Mouse (Mus musculus) layer of hippocampus, postnatal 14 days (tissue): ENCODE data around the gene Cpne9. TPM values are rescaled to one million over a fixed set of nuclear protein-coding genes. Genes with fewer than 3 reads are reported as not detected.
A peak's percentile ranks its signal among the peaks of the same experiment; 100 is the strongest.
"Not testable (repeated sequence)": the region's sequence is repeated elsewhere in the genome, so short reads cannot be mapped to it uniquely, and the experiment has no call there.

Source experiments
- DNase-seq, 2 experiments: peaks; one replicate each; pipeline ENCODE4 v3.0.0; 2021 to 2022; ENCODE audit warnings: low spot score in 2 of 2, mixed read lengths in 1 of 2
- total RNA-seq, 2 experiments: library from RNA; stranded (reverse); gene quantifications; 2 replicates each; pipeline ENCODE4 v1.2.3; 2021

Cpne9 gene
- total RNA-seq, 2 experiments from 2014 or later: 14.3 to 21.8 TPM

DNA sequence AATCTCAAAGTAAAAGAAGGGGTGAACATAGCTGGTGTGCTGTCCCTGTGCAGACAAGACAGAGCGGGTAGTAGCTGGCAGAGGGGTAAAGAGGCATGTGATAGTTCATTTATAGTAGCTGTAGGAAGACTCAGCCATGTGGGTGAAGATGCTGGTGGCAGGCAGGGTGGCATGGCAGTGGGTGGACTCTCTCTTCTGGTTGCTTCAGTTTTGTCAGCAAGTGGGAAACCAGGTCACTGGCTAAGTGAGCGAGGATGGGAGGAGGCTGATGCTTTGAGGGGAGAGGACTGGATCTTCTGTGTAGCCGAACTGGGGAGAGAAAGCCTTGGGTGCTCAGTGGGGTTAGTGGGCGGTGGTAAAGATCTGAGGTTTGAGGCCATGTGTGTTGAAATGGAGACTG lies 5.1 kb downstream of the Cpne9 start:
- DNase-seq: no peak

GRCm38 (mm10) chr6:113289346-113289745 lies 7.2 kb downstream of the Cpne9 start:
- no peak for DNase-seq

GRCm38 (mm10) chr6:113290346-113290745 lies 8.2 kb downstream of the Cpne9 start:
- DNase-seq: no peak

DNA sequence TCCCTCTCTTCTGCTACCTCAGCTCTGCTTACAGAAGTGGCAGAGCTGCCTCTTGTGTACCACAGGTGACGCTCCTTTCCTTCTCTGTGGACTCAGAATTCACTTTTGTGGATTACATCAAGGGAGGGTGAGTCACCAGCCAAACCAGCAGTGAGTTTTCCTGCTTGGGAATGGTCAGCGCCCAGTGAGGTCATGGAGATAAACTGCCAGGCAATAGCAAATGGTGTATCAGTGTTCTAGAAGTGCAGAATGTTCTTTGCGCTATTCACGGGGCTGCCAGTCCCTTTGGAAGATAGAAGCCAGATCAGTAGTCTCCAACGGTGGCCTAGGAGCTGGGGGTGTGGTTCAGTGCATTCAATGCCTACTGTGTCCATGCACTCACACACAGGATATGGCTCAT lies 10.8 kb downstream of the Cpne9 start:
- DNase-seq: no peak

DNA sequence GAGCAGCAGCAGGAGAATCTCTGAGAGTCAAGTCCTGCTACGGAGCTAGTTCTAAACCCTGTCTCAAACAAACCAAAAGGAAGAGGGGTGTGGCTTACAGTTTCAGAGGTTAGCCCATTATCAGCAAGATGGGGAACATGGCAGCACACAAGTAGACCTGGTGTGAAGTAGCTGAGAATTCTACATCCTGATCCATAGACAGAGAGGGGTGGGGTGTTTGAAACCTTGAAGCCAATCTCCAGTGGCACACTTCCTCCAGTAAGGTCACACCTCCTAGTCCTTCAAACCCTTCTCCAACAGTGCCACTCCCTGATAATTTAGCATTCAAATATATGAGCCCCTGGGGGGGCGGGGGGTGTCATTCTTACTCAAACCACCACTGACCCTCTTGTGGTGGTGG lies 13.9 kb downstream of the Cpne9 start:
- no peak for DNase-seq

DNA sequence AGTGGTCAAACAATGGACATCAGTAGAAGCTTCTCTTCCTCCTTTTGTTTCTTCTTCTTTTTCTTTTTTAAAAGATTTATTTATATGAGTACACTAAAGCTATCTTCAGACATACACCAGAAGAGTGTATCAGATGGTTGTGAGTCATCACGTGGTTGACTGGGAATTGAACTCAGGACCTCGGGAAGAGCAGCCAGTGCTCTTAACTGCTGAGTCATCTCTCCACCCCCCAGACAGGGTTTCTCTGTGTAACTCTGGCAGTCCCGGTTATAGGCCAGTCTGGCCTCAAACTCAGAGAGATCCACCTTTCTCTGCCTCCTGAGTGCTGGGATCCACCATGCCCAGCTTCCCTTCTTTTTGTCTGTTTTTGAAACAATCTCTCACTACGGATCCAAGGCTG lies 14.5 kb downstream of the Cpne9 start:
- no peak for DNase-seq

DNA sequence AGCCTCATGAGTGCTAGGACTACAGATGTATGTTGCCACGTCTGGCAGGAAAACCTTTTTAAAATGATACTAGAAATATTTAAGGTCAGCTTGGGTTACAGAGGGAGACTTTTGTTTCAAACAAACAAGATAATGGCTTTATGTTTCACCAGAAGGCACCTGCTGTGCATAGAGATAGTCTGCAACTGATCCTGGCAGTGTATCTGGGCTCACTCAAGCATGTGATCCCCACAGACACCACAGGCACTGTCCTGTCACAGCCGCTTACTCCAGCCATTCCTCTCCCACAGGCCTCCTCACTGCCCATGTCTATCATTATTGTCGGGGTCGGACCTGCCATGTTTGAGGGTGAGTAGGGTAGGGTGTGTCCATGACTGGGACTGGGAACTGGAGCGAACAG lies 19.2 kb downstream of the Cpne9 start:
- DNase-seq: no peak

DNA sequence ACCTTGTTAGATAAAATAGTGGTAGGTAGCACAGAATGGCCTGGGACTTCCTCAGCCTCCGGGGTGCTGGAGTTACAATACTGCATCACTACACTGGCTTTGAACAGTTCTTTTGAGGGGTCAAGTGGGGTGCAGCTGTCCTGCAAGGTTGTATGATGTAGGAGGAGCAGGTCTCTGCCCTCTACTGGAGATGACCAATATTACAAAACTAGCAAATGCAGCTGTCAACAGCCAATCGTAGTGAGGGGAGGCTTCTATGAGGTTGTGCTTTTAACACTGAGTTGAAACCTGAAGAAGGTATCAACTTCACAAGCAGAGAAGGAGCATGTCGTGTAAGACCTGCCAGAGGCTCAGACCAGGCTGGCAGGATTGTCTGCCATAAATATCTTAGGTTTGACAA lies 20.2 kb downstream of the Cpne9 start:
- no peak for DNase-seq

DNA sequence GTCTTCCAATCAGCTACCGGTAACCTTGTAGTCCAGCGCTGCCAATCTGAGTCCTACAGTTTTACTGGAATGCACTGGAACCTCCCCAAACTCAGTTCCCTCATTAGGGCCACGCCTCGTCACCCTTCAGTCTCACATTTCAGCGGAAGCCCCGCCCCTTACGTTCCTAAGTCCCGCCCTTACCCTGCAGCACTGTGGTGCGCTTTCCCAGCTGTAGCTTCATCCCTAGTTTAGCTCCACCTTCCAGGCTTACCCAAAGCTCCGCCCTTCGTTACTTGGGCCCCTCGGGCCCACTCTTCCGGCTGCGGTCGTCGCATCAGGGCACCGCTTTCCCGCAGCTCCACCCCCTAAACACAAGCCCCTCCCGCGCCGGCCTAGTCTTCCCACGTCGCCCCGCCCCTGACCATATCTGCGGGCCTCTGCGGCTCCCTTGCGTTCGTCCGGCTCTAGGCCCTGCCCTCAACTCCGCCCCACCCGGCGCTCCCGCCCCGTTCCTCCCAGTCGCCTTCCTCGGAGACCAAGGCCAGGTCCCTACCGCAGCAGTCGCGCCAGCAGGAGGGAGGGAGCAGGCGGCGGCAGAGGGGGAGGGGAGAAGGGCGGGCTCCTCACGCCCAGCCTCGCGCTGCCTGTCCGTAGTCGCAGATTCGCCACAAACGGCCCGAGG lies 24.3 kb downstream of the Cpne9 start:
- peak; percentile 98 to 99 for DNase-seq

GRCm38 (mm10) chr6:113306986-113307349 lies 24.9 kb downstream of the Cpne9 start, which contains the start of gene Brpf1:
Gene Brpf1 (plus strand): TSS chr6:113307137.
- DNase-seq: no peak

- peak; percentile 36 to 44 for DNase-seq
Measured at GRCm38 (mm10) chr6:113307481-113308121, 25.5 kb downstream of the Cpne9 start.

DNA sequence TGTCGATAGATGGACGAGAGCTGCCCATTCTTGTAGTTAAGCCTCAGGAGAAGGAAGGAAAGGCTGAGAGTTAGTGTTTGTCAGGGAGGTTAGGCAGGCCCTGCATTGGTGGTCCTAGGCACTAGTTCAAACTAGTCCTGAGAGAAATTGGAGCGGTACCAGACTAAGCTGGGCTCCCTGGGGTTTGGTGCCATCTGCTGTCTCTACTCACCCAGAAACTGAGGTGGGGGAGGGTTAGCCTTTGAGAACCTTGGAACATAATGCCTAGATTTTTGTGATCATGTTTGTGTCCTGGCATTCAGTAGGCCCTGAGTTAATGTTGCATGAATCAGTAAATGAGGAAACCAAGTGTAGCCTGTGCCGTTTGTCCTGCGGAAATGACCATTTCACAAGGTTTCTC lies 26.0 kb downstream of the Cpne9 start:
- peak; percentile 30 to 77 for DNase-seq

DNA sequence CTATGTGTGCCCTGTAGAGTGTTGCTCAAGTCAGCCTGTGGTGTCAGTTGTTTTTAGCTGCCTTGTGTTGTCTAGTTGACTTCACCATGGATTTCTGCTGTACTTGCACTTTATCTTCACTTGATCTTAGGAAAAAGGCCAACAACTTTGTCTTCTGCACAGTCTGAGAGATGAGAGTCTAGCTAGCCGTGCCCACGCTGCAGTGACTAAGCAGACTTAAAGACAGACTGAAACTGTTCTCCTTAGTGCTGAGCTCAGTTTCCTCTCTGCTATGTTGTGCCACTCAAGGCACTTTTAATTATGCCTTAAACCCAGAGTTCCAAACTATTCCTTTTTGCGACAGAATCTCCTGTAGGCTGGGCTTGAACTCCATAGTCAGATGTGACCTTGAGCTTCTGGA lies 33.9 kb downstream of the Cpne9 start:
- DNase-seq: no peak

DNA sequence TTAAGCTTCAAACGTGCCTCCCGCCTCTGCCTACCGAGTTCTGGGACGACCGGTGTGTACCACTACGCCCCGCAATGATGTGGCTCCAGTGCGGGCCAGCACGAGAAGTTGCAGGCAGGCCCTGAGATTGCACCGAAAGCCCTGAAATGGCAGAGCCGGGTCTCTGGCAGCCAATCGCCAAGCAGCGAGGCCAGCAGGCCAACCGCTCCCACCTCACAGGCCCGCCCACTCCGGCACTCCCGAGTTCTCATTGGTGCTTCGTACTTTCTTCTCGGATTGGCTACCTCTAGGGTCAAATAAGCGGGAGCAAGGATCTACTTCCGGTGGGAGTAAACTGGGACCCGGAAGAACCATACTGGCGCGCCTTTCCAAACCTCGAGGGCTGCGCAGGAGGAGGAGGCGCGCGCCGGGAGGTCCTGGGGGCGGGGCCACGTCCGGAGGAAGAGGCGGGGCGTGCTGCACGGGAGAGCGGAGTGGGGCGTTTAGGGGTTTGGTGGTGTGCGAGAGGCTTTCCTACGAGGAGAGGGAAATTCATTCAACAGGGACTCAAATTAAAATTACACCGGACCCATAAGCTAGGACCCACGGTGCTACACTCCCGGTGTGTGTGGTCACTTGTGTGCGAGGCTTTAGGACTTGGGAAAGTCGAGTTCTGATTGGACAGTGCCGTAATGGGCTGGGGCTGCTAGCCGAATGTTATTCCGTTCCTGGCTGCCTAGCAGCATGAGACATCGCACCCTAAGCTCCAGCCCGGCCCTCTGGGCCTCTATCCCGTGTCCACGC lies 44.6 kb downstream of the Cpne9 start, which contains the start of gene Ogg1:
Ogg1 (plus strand) TSS at position 440 of the 783 bp plus-strand sequence.
- DNase-seq: peak; percentile 96 to 99

GRCm38 (mm10) chr6:113329396-113329795 lies 47.3 kb downstream of the Cpne9 start:
- DNase-seq: no peak

DNA sequence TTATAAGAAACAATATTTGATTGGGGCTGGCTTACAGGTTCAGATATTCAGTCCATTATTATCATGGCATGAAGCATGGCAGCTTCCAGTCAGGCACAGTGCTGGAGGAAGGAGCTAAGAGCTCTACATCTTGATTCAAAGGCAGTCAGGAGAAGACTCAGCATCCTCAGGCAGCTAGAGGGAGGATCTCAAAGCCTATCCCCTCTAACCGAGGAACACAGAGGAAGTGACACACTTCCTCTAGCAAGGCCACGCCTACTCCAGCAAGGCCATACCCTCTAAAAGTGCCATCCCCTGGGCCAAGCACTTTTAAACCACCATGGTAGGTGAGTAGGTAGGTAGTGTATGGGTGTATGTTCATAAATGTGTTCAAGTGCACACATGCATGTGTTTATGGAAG lies 48.4 kb downstream of the Cpne9 start:
- no peak for DNase-seq

GRCm38 (mm10) chr6:113331721-113332120 lies 49.6 kb downstream of the Cpne9 start:
- no peak for DNase-seq

DNA sequence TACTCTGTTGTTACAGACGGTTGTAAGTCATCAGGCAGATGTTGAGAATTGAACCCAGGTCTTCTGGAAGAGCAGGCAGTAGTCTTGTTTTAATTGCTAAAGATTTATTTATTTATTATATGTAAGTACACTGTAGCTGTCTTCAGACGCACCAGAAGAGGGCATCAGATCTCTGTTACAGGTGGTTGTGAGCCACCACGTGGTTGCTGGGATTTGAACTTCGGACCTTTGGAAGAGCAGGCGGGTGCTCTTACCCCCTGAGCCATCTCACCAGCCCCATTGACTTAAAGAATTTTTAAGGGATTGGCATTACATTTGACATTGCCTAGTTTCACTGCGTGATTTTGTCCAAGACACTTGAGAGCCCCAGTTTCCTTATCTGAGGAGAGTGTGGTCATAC lies 50.6 kb downstream of the Cpne9 start:
- not testable (repeated sequence) for DNase-seq

DNA sequence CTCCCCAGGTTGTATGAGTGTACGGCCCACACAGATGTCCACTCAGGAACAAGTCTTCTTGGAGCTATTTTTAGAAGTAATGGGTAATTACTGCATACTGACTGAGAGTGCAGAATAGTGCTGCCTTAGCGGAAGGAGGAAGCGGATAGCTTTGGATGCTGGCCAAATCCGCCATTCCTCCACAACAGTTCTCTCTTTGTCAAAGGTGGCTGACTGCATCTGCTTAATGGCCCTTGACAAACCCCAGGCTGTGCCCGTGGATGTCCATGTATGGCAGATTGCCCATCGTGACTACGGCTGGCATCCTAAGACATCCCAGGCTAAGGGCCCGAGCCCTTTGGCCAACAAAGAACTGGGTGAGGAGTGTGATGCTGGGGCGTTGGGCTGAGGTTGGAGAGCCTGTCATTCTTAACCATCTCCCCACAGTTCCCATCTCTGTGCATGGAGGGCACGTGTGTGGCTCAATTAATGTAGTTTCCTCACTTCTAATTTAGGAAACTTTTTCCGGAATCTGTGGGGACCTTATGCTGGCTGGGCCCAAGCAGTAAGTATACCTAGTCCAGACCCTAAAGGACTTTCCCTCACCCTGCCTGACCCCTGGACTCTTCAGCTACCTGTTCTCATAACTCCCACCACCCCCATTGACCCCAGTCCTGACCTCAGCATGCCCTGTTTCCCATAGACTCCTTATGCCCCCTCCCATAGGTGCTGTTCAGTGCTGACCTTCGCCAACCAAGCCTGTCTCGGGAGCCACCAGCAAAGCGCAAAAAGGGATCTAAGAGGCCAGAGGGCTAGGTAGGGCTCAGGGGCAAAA lies 51.2 kb downstream of the Cpne9 start:
- peak in 1 of 2 experiments; percentile 65 for DNase-seq

- no peak for DNase-seq
Measured at GRCm38 (mm10) chr6:113334216-113334615, 52.1 kb downstream of the Cpne9 start.
